Mouse (Mus musculus): ENCODE measurements around the gene Jrkl. TPM values are rescaled to one million over a fixed set of nuclear protein-coding genes. Genes with fewer than 3 reads are reported as not detected.

The Jrkl gene
- total RNA-seq (2021) = 10 to 100 TPM in 1 of 2 experiments, 1 to 10 TPM in 1; 6.8 to 10.2 TPM
- long read RNA-seq, experiment 1, transcript Jrkl-201 (1 exons, 3,223 nt) = major isoform, 12 of 12 reads
- long read RNA-seq, experiment 1, partial matches to known transcripts = 0 of 12 reads
- long read RNA-seq, experiment 1, other reads (novel, unspliced or antisense) = 0 of 12 reads
- long read RNA-seq, experiment 2, partial matches to known transcripts = 0 of 3 reads
- long read RNA-seq, experiment 2, other reads (novel, unspliced or antisense) = 0 of 3 reads

DNA sequence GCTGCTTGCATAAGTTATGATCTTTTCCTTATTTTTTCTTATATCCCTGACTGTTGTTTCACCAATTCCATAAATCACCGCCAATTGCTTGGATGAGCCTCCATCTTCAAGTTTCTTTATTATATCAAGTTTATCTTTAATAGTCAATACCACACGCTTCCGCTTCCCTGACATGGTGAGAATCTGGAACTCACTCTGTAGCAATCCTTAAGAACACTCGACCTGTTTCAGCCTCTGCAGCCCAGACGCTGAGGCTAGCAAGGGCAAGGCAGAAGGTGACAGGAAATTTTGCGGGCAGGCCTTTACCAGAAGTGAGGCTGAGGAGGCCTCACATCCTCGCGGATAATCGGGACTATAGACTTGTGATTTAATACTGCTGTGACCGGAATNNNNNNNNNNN lies at the start of gene Jrkl:
Gene Jrkl (minus strand): TSS at position 349 of the 400 bp plus-strand sequence.
- peak; percentile 36 for DNase-seq

GRCm38 (mm10) chr9:13287482-13287881 lies 41.9 kb upstream of the Jrkl start:
- DNase-seq = no peak

DNA sequence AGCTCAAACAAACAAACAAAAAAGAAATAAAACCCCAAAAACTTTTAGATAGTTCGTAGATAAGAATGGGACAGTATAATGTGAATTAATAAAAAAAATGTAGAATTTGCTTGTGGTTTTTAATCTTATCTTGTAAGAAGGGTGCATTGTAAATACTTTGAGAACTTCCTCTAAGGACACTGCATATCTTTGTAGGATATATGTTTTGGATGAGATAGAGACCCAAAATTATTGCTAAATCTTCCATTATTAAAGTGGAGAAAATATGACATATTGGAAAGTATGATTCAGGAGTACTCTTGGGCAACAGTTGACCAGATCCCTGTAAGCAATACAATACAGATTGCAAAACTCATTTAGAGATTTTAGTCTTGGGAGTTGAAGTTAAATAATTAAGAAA lies 27.6 kb upstream of the Jrkl start:
- DNase-seq = no peak

DNA sequence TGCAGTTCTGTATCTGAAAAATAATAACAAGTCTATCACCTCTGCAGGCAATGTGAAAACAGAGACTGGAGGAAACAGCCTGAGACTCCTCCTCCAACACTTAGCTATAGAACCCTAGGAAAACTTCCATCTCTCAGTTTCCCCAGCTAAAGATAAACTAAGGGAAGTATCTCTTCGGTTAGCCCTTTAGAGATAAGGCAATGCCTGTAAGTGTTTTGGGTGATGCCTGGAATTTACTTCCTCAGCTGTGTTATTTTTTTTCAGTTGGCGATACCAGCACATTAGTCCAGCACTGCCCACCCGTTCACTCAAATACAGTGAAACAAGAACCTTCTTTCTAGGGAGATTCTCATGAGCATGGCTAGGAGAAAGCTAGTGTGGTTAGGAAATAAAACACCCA lies 15.4 kb upstream of the Jrkl start:
- DNase-seq = no peak

DNA sequence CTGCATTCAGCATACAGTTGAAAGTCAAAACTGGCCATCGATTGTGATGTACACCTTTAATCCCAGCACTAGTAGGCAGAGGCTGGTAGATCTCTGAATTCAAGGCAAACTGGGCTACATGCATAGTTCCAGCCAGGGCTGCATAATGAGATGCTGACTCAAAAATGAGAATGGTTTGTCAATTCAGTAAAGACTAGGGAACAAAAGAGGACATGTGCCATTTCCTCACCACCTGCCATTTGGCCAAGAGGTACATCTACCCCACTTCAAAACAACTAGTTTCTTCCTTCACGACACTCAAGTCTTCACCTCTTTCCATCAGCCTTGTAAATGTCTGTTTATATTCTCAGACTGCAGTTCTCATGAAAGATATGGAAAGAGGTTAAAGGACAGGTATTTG lies 12.5 kb upstream of the Jrkl start:
- no peak for DNase-seq

DNA sequence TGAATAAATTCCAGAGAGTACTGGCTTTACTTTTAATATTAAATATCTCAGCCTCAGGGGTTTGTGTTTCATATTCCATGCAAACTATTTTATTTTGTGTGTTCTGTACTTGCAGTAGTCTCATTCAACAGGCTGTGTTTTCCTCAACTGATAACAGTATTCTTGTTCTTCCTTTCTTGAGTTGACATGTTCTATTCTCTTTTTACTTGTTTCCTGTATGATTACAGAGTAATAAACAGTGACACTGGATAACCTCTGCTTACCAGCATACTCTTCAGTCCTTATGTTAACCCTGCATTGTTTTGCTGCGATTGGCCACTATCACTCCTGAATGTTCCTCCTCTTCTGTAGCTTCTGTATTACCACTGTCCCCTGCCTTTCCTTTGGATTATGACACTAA lies 11.1 kb upstream of the Jrkl start:
- DNase-seq = no peak

- no peak for DNase-seq
These were observed 5.6 kb upstream of the Jrkl start for GRCm38 (mm10) chr9:13251251-13251650.

DNA sequence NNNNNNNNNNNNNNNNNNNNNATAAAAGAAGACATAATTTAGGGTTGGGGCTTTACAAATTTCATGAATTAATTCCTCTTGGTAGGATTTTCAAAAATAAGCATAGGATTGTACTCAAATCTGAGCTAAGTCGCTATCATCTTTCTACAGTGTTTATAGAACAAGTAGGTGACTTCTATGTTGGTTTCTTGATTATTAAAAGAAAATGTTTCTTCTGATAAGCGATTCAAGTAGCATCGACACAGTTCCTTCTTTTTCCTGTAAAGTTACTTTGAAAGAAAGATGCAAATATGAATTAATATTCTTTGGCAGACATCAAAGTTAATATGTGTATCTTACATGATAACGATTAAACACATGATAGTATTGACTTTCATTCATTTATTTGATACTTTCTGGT lies 2.5 kb upstream of the Jrkl start:
- no peak for DNase-seq

GRCm38 (mm10) chr9:13246815-13247638 lies 1.4 kb upstream of the Jrkl start, which contains the start of gene Ccdc82:
Gene Ccdc82, plus strand, starts transcription at chr9:13246955.
- peak; percentile 97 for DNase-seq

GRCm38 (mm10) chr9:13242321-13242720 lies 3.3 kb downstream of the Jrkl start:
- DNase-seq = no peak

- no peak for DNase-seq
These were observed 13.9 kb downstream of the Jrkl start for GRCm38 (mm10) chr9:13231545-13232216.

DNA sequence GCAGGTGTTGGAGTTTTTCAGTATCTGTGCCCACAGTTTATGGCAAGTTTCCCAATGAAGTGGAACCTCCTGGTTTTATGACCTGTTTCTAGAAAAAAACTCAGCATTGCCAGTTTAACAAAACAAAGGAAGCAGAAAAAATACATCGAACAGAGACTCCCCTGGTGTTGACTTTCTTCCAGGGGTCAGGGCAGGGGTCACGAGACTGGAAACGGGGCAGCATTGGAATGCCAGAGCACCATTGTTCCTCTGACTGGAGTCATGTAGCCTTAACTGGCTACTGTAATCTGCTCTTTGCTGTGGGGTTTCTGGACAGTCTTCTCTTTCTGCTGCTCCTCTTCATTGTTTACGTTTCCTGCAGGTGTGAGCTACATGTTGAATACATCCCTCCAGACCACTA lies 15.1 kb downstream of the Jrkl start:
- no peak for DNase-seq

DNA sequence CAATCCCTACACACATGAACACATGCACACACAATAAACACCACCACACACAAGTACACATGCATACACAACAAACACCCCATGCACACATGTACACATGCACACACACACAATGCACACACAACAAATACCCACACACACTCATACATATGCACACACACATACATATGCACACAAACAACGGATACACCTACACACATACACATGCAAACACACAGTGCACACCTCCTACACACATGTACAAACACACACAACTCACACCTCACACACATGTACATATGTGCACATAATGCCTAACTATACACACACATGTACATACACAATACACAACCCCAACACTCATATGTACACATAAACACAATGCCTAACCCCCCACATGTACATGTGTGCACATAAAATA lies 19.8 kb downstream of the Jrkl start:
- DNase-seq = no peak

- DNase-seq = no peak
These were observed 39.3 kb downstream of the Jrkl start for GRCm38 (mm10) chr9:13206369-13206768.

DNA sequence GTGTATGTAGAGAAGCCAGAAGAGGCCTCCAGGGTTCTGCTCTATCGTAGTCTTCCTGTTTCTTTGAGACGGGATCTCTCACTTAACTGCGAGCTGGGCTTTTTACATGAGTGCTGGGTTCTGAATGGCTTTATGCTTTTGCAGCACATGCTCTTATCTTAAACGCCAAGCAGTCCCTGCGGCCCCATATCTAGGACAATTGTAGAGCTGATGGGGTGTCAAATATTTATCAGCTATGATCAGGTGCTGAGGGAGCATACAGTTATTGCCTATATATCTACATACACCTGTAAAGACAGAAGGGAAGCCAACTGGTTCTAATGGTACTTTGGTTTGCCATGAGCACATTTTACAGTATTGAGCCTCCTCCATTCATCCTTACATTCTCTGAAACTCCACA lies 41.9 kb downstream of the Jrkl start:
- no peak for DNase-seq

DNA sequence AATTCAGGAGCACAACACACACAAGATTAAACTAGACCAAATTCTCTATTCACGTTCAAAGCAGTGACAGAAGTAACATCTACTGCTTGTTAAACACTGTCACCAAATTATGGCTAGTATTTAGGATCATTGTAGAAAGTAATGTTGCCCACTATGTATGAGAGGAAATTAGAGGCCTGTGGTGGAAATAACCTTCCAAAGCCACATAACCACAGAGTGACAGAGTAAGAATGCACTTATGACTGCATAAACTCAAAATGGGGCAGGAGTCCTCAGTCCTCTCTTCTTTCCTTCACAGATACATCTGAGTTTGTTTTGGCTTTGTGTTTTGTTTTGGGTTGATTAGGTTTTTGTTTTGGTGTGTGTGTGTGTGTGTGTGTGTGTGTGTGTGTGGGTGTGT lies 42.5 kb downstream of the Jrkl start:
- no peak for DNase-seq

GRCm38 (mm10) chr9:13200079-13200478 lies 45.5 kb downstream of the Jrkl start:
- DNase-seq = no peak

- DNase-seq = peak; percentile 10
These were observed 49.9 kb downstream of the Jrkl start for GRCm38 (mm10) chr9:13195762-13196161.

GRCm38 (mm10) chr9:13195268-13195667 lies 50.4 kb downstream of the Jrkl start:
- DNase-seq = peak; percentile 3

GRCm38 (mm10) chr9:13194619-13195018 lies 51.0 kb downstream of the Jrkl start:
- DNase-seq = no peak
